Mouse (Mus musculus) heart, postnatal 14 days (tissue): ENCODE results near the gene Ssh2. TPM values are rescaled to one million over a fixed set of nuclear protein-coding genes. Genes with fewer than 3 reads are reported as not detected.

Experiments
- DNase-seq, 2 experiments: peaks; one replicate each; pipeline ENCODE4 v3.0.0; 2021 to 2022
- intact Hi-C: fragments of 180-260 bp; cut with DNase I; formaldehyde crosslinking; loops from one replicate; pipeline ENCODE4 v1.15.1; 2025
- total RNA-seq, 2 experiments: library from RNA; stranded (reverse); gene quantifications; 2 replicates each; pipeline ENCODE4 v1.2.3; 2021

Gene Ssh2
- total RNA-seq, 2 experiments from 2014 or later: 83.2 to 95.0 TPM

GRCm38 (mm10) chr11:77485229-77485628 is 269.1 kb downstream of the Ssh2 start:
- intact Hi-C loops: no loop called here
- no peak for DNase-seq

GRCm38 (mm10) chr11:77486798-77487197 is 270.7 kb downstream of the Ssh2 start:
- no peak for DNase-seq
- intact Hi-C loops: no loop called here

GRCm38 (mm10) chr11:77488771-77489581 is 272.9 kb downstream of the Ssh2 start:
- intact Hi-C loops: no loop called here

GRCm38 (mm10) chr11:77489591-77490235 is 273.6 kb downstream of the Ssh2 start, which contains the start of gene Ankrd13b:
Ankrd13b (minus strand) TSS chr11:77489678.
- peak; percentile 76 to 79 for DNase-seq
- intact Hi-C loops: loop anchor here (2.0 to 5.0 kb wide), 2 partner anchors 141 to 172 kb away; no protein-coding TSS in a partner anchor

More at GRCm38 (mm10) chr11:77488771-77489581, 272.9 kb downstream of the Ssh2 start:
- no peak for DNase-seq

GRCm38 (mm10) chr11:77490451-77490850 is 274.4 kb downstream of the Ssh2 start:
- intact Hi-C loops: loop anchor here (2.0 to 5.0 kb wide), 2 partner anchors 140 to 173 kb away; no protein-coding TSS in a partner anchor
- no peak for DNase-seq

GRCm38 (mm10) chr11:77491123-77491501 is 275.0 kb downstream of the Ssh2 start:
- peak; percentile 92 to 95 for DNase-seq
- intact Hi-C loops: loop anchor here (1.0 to 5.0 kb wide), 3 partner anchors 10 to 174 kb away; no protein-coding TSS in a partner anchor

GRCm38 (mm10) chr11:77491502-77492291 is 275.6 kb downstream of the Ssh2 start:
- intact Hi-C loops: loop anchor here (1.0 to 5.0 kb wide), 3 partner anchors 10 to 174 kb away; no protein-coding TSS in a partner anchor
- peak; percentile 62 to 77 for DNase-seq

GRCm38 (mm10) chr11:77492311-77492871 is 276.3 kb downstream of the Ssh2 start:
- no peak for DNase-seq
- intact Hi-C loops: loop anchor here (5.0 kb wide), 1 partner anchor 175 kb away; no protein-coding TSS in a partner anchor

GRCm38 (mm10) chr11:77492911-77493332 is 276.8 kb downstream of the Ssh2 start:
- intact Hi-C loops: loop anchor here (5.0 kb wide), 1 partner anchor 176 kb away; no protein-coding TSS in a partner anchor
- DNase-seq: peak; percentile 95 to 96

- DNase-seq: peak; percentile 64 to 66
- intact Hi-C loops: loop anchor here (5.0 kb wide), 1 partner anchor 176 kb away; no protein-coding TSS in a partner anchor
Measured at GRCm38 (mm10) chr11:77493512-77494343, 277.6 kb downstream of the Ssh2 start, which contains the start of gene Git1. Git1 (plus strand) TSS chr11:77493562.

- intact Hi-C loops: loop anchor here (5.0 kb wide), 1 partner anchor 177 kb away; no protein-coding TSS in a partner anchor
- DNase-seq: no peak
Measured at GRCm38 (mm10) chr11:77494344-77494676, 278.2 kb downstream of the Ssh2 start.

GRCm38 (mm10) chr11:77494782-77495181 is 278.7 kb downstream of the Ssh2 start:
- DNase-seq: no peak
- intact Hi-C loops: loop anchor here (5.0 kb wide), 1 partner anchor 177 kb away; no protein-coding TSS in a partner anchor

- DNase-seq: no peak
- intact Hi-C loops: no loop called here
Measured at GRCm38 (mm10) chr11:77495507-77495906, 279.4 kb downstream of the Ssh2 start.

GRCm38 (mm10) chr11:77497341-77497756 is 281.3 kb downstream of the Ssh2 start:
- DNase-seq: peak; percentile 68 to 82
- intact Hi-C loops: no loop called here

- peak; percentile 53 to 65 for DNase-seq
- intact Hi-C loops: no loop called here
Measured at GRCm38 (mm10) chr11:77497851-77498250, 281.8 kb downstream of the Ssh2 start.

GRCm38 (mm10) chr11:77498261-77499139 is 282.4 kb downstream of the Ssh2 start:
- intact Hi-C loops: no loop called here
- no peak for DNase-seq

GRCm38 (mm10) chr11:77499354-77499753 is 283.3 kb downstream of the Ssh2 start:
- DNase-seq: peak in 1 of 2 experiments; percentile 30

More at GRCm38 (mm10) chr11:77499354-77499753, 283.3 kb downstream of the Ssh2 start:
- intact Hi-C loops: no loop called here
